Mouse (Mus musculus): ENCODE results near the gene Edem1.
A peak's percentile ranks its signal among the peaks of the same experiment; 100 is the strongest.
"Not testable (repeated sequence)": the region's sequence is repeated elsewhere in the genome, so short reads cannot be mapped to it uniquely, and the experiment has no call there.

Gene Edem1

DNA sequence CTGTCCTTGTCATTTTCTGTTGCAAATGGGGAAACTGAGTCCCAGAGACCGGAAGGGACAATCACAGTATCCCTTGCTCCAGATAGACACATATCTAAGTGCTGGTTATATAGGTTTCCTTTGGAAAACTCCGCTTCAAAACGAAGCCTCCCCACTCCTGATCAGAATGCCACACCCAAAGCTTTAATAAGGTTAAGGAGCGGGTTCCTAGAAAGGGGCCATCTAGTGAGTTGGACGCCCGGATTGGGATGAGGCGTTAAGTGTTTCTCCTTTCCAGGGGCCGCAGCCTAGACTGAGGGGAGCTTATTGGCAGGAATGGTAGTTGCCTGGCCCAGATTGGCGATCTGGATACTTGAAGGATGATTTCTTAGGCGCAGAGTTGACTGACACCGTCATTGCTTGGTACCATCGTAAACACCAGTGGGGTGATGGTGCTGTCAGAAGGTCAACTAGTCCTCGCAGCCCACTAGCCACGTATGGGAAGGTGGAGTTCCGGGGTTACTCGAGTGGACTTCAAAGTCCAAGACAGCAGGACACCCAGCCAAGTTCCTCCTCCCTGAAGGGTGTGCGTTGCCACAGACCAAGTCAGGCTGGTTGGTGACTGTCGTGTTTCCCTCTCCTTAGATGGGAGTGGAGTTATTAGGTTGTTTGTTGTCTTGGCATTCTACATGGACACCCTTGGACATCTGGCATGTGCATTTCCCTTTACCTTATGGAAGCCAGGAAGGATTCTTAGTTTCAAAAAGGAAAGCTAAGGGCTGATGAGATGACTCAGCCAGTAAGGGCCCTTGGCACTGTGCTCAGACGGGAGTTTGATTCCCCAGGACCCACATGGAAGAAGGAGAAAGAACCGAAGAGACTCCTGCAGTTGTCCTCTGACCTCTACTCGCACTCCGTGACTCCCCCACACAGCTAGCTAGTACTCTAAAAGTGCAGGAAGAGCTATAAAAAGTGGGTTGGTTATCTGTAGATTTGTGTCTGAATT is 1.2 kb downstream of the Edem1 start:
- peak; percentile 20 to 34 for DNase-seq (ENCODE audit: low spot score in 2 of 2)

DNA sequence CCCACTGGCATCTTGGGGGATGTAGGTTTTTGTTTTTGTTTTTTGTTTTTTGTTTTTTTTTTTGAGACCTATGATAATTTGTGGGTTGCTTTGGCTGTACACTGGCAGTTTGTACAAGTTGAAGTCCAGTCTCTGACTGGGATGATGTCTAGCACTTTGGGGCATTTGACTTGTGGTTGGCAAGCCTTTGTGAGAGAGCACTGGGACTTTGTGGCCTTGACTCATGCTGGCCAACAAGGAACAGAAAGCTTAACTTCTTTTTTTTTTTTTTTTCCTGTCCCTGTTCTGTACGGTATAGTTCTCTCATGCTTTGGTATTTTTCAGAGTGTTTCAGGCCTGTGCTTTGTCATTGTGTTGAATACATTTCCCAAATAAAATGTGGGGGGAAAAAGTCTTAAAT is 3.7 kb downstream of the Edem1 start:
- DNase-seq (ENCODE audit: low spot score in 2 of 2) = no peak

DNA sequence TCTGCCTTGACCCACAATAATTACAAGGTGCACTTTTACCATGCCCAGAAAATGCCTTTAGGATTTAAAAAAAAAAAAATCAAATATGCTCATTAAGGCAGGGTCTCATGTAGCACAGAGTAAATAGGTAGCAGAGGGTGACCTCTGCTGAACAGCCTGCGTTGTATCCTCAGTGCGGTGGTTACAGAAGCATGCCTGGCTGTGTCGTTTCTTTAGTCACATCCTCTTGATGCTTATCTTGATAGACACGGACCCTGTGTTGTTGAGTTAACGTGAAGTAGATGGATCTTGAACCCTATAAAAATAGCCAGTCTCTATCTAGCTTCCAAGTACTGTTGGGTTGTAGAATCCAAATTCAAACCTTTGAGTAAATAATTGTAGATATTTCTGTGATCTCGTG is 4.5 kb downstream of the Edem1 start:
- no peak for DNase-seq (ENCODE audit: low spot score in 2 of 2)

DNA sequence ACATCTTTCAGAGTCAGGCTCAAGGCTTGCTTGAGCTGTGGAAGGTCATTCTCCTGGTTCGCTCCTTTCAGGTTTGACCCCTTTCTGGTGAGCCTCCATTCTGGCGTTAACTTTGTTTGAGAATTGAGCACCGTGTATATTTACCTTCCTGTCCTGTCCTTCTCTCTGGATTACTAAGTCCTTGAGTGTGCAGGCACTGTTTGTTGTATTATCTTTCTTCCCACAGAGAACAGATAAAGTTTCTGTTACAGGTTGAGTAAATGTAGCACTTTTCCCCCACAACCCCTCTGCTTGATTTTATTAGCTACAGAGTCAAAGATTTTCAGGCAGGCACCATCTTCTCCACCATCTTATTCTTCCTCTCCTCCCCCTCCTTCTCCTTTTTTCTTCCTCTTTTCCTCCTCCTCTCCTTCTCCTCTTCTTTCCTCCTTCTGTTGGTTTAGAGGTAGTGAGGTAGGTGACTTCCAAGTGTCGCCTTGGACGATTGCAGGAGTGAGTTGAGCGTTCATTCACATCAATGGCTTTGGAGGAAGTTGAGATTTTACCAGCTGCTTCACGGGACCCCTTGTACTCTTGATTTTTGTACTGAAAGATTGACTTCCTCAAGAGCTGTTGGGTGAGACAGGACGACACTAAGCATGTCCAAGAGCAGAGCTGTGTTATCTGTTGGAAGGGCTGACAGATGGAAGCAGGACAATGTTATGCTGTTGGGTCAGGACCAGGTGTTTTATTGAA is 5.7 kb downstream of the Edem1 start:
- no peak for DNase-seq (ENCODE audit: low spot score in 2 of 2)

DNA sequence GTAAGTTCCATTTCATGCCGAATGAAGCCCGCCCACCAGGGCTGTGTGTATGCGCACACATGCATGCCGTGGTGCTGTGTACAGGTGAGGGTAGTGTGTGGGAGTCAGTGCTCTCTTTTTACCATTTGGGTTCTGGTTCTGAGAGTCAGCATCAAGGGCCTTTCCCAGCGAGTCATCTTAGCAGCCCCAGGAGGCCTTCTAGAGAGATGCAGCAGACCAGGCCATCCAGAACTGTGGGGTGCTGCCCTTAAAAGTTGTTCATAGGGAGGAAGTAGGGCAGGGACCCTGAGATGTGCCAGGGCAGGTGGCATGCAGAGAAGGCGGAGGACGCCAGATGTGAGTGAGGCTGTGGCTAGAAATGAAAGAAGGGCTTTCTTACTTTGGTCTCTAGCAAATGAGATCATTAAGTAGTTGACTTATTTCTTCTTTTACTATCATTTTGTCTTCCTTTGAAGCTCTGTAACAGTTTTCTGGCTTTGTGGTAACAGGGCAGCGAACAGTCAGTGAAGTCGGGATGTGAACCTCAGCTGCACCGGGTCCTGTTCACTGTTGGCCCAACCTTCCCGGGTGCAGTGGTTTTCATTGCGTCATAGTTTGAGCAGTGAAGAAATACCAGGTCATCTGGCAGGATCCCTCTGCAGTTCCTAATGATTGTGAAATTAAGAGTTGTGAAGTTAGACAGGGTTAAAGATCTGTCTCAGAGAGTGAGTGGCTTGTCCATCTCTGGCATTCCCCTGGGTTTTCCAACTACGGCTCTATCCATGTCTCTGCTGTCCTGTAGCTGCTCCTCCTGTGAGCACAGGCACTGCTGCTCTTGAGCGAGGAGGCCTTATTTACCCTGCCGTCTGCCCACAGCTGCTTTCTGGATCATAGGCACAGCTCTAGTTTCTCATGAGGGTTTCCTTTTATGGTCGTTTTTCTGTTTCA is 7.6 kb downstream of the Edem1 start:
- no peak for DNase-seq (ENCODE audit: low spot score in 2 of 2)

DNA sequence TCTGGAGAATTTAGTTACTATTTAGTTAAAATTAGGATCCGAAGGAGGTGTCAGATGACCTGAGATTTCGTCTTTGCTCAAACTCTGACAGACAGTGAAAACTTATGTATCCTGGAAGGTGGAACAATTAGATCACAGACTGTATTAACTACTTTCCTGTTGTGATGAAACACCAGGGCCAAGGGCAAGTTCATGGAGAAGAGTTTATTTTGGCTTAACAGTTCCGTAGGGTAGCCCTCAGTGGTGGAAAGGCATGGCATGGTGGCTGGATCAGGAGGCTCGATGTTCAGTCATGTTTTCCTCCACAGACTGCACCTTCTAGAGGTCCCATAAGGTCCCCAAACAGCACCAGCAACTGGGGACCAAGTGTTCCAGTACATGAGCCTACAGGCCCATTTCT is 8.6 kb downstream of the Edem1 start:
- no peak for DNase-seq (ENCODE audit: low spot score in 2 of 2)

DNA sequence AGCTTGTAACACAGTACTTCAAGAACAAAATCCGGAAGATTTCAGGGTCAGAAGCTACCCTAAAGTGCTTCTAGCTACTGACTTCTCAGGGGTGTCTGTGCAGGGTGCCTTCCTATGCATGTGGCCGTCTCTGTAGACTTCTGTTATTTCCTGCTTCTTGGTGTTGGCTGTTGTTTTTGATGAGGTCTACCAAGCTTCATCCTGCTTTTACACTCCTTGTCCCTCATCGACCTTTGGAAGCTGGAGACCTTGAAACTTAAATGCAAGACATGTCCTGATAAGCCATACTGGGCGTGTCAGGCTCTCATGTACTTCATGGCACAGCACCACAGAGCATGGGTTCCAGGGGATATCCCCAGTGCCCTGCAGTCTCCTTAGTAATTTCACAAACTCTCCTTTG is 9.5 kb downstream of the Edem1 start:
- no peak for DNase-seq (ENCODE audit: low spot score in 2 of 2)

DNA sequence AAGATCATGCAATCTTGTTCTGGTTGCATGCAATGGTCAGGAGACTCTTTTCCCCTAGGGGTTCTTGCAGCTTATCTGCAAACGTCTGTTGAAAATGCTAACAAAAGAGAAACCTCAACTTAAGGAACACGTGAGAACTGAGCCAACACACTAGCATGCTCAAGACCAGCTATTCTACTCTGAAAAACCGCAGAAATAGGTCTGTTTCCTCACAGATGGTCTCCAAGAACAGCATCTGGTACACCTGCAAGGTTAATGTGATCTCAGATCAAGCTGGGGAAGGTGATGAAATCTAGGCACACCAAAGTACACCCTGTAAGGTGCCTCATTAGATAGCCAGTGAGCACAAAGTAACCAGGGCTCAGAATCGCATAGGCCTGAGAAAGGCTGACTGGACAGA is 11.0 kb downstream of the Edem1 start:
- no peak for DNase-seq (ENCODE audit: low spot score in 2 of 2)

DNA sequence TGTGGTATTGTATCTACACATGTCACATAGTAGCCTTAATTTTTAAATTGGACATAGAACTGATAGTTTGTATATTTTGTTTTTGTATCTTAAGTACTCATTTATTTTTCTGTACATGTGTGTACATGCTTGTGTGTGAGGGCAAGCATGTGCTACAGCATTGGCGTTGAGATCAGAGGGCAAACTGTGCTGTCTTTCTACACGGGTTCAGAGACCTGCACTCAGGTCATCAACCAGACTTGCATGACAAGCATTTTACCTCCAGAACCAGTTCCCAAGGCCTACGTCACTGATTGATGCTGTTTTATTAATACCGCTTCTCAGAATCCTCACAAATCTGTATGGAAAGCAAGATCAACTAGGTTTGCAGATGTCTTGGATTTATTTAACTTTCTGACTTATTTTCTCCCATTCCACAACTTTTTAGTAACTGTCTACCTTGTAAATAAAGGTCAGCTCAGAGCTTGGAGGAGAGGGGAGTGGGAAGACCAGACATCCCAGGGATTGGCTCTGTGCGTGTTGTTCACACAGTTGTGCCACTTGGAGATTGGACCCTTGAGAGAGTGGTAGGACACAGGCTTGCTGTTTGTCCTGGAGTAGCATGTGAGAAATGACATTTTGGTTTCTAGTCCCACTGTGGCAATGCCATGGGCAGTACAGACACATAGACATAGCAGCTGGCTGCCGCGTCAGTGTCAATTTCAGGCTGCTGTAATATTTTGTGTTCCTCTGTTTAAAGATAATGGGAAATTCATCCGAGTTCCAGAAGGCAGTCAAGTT is 12.6 kb downstream of the Edem1 start:
- no peak for DNase-seq (ENCODE audit: low spot score in 2 of 2)

DNA sequence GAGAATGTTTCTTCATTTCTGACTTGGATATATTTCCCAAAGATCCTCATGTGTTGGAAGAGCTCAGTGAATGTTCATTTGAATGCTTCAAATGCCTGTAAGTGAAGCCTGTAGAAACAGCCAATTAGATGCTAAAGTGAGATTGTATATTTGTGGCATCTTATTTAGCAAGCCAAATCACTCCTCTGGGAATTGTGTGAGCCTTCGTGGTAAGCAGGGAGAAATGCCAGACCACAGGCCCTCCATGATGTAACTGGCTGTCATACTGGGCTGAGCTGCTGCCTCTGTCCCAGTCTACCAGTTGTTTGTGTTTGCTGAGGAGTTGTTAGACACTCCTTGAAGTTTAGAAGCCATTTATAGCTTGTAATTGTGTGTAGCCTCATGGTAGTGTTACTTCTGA is 15.2 kb downstream of the Edem1 start:
- no peak for DNase-seq (ENCODE audit: low spot score in 2 of 2)

DNA sequence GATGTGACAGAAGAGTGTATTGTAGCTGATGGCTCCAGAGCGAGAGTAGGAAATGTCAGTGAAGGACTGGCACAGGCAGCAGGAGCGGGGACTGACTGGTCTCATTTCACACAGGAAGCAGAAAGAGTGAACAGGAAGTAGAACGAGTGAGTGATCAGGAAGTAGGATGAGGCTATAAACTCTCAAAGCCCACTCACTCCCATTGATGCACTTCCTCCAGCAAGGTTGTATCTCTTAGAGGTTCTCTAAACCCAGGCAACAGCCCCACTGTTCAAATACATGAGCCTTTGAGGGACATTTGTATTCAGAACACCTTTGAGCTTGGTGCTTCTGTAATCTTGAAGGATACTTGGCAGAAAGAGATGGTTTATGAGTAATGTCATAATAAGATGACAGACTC is 15.7 kb downstream of the Edem1 start:
- no peak for DNase-seq (ENCODE audit: low spot score in 2 of 2)

DNA sequence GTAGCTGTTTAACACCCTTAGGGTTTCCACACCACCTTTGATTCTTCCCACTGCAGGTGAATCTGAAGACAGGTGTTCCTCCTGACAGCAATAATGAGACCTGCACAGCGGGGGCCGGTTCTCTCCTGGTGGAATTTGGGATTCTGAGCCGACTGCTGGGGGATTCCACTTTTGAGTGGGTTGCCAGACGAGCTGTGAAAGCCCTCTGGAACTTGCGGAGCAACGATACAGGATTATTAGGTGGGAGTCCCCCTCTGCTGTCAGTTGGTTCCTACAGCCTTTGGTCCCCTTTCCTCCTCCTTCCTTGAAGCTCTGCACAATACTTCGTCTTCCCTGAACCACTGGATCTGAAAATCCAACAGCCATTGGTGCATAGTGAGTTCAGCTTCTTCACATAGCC is 16.3 kb downstream of the Edem1 start:
- DNase-seq (ENCODE audit: low spot score in 2 of 2) = no peak

DNA sequence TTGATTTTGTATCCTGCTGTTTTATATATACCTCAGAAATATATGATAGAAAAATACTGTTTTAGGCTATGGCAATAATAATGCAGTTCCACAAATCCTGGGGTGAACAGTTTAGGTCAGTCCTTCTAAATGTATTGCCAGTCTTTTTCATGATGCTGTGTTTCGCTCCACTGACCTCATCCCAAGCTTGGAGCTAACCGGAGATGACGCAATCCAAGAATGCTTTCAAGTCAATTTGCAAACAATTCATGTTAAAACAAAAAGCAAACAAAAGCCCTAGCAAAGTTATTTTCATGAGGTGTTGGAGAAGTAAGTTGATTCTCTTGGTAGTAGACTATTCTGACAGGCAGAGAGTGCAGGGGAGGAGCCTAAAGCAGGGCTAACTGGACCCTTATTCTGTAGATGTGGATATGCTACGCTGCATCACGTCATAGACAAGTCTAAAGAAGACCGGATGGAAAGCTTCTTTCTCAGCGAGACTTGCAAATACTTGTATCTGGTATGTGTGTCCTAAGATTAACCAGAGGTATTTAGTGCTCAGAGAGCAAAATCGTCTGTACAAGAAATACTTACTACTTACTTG is 23.7 kb downstream of the Edem1 start:
- DNase-seq (ENCODE audit: low spot score in 2 of 2) = no peak

DNA sequence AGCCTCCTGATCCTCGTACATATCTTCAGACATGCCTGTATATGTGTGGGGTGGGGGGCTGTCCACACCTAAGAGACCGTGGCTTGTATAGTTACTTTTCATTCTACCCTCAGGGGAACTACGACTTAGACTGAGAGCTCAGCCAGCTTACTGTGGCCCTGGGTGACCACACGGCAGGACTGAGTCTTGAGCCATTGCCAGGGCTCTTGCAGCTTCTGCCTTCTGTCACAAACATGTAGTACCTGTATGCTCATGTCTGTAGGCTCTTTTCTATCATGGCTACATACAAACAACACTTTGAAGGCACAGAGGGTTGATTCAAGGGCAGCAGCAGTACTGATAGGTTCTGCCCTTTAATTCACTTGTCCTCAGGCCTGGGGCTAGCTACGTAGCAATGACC is 24.5 kb downstream of the Edem1 start:
- no peak for DNase-seq (ENCODE audit: low spot score in 2 of 2)

DNA sequence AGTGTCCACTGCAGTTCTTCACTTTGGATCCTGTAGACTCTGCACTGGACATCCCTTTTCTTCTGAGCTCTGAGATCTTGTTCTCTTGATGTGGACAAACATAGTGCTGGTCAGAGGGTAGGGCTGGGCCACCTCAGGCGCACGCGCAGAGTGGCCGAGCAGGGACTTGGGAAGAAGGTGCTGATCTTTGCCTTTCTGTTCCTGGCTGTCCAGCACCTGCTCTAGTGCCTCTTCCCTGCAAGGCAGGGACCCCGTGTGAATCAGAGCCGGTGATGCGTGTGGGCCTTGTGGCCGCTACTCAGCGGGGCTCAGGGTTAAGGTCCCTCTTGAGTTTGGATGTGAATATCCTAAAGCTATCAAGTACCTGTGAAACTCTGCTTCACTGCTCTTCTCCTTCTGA is 30.1 kb downstream of the Edem1 start:
- no peak for DNase-seq (ENCODE audit: low spot score in 2 of 2)

DNA sequence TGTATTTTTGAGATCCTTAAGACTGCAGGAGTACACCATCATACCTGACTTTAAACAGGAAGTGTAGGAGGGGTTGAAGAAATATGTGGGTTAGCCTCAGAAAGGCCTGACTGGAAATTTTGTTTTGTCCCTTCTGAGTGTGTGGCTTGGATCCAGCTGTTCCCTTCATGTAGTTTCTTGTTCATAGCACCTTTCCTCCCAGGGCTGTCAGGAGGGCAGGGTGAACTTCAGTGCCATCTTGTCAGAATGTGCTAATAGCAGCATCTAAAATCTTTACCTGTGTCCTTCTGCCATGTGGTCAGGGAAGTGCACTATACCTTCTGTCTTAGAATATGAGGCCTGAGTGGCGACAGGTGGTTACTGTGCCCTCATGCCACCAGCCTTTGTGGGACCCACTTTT is 32.8 kb downstream of the Edem1 start:
- no peak for DNase-seq (ENCODE audit: low spot score in 2 of 2)

DNA sequence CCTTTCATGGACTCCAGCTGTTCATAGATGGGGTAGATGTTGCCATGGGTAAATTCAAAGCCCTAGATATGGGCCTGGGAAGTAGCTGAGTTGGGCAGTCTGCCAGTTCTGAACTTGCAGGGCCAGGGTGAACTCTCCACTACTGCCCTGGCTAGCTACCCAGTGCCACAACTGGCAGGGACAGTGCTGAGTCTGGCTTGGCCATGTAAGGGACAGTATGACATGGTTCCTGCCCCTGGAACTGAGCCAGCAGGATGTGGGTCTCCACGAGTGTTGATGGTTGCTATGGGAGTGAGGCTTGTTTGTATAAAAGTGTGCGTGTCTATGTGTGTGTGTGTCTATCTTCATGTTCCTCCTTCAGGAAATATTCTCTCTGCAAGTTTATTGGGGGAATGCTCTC is 34.1 kb downstream of the Edem1 start:
- DNase-seq (ENCODE audit: low spot score in 2 of 2) = no peak

DNA sequence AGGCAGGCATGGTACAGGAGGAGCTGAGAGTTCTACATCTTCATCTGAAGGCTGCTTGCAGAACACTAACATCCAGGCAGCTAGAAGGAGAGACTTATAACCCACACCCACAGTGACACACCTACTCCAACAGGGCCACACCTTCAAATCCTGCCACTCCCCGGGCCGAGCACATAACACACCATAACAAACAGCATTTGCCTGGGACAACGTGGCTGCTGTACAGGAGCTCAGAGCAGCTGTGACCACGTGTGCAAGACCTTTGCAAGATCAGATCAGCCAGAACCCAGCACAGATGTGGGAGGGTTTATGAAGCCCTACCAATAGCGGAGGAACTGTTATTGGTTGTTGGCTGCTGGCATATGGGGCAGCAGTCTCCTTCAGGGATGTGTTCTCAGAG is 37.9 kb downstream of the Edem1 start:
- DNase-seq (ENCODE audit: low spot score in 2 of 2) = no peak

DNA sequence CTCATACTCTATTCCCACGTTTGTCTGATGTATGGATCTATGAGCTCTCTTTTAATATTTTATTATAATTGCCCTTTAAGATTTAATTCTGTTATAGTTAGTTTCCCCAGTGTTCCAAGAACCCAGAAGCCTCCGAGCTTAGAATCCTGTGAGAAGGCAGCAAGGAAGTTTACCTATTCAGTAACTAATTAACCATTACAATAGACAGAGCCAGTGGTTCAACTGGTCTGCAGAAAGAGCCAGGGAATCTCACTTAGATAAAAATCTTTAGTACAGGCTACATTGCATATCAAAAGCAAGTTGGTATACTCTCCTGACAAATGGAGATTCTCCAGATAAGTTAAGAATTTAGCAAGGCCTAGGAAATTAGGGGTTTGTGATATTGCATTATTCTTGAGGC is 40.6 kb downstream of the Edem1 start:
- not testable (repeated sequence) for DNase-seq (ENCODE audit: low spot score in 2 of 2)

DNA sequence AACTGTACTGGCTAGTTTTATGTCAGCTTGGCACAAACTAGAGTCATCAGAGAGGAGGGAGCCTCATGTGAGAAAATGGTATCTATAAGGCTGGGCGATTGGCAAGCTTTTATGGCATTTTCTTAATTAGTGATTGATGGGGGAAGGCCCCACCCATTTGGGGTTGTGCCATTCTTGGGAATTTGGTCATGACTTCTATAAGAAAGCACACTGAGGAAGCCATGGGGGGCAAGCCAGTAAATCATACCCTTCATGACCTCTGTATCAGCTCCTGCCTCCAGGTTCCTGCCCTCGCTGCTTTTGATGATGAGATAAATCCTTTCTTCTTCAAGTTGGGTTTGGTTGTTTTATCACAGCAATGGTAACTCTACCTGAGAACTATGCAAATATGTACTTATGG is 42.0 kb downstream of the Edem1 start:
- DNase-seq (ENCODE audit: low spot score in 2 of 2) = no peak

DNA sequence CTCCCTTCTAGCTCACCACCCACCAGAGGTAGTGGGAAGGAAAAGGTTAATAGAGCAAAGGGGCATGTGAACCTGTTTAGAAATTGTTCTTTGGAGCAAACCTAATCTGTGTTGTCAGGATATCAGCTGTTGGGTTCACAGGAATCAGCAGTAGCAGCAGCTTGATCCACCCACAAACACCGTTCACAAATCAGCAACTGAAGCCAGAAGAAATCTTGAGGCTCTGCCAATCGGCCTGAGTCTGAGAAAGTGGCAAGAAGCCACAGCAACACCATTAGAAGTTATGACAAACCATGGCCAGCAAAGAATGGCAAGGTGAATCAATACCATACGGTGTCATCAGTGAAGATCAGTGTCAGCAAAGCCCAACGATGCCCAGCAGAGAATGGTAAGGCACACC is 42.8 kb downstream of the Edem1 start:
- no peak for DNase-seq (ENCODE audit: low spot score in 2 of 2)

All from right cerebral cortex, adult 2 months (tissue).